22 mouse cellular contexts compared by ENCODE assay signal in genomic region chr2:144281417-144281816, GRCm38 (mm10). TPM values are rescaled to one million over a fixed set of nuclear protein-coding genes. Genes with fewer than 3 reads are reported as not detected.
"Had no signal": no experiment of that assay in that cellular context is flagged by ENCODE, and none has a peak within 500 bp of the region (broad histone marks: within the 10 kb centered on the region; RNA-seq: fewer than 3 reads in every experiment).

No protein-coding gene starts in this region.

- H3K27me3 ChIP-seq: limb, embryonic 12.5 days; limb, embryonic 15.5 days; midbrain, embryonic 12.5 days; midbrain, embryonic 15.5 days; neural tube, embryonic 15.5 days; stomach, embryonic 15.5 days had no signal

- H3K9me3 ChIP-seq: limb, embryonic 12.5 days; limb, embryonic 15.5 days; midbrain, embryonic 12.5 days; midbrain, embryonic 15.5 days; neural tube, embryonic 15.5 days; stomach, embryonic 15.5 days had no signal

- H3K4me2 ChIP-seq: limb, embryonic 12.5 days; limb, embryonic 15.5 days; liver, embryonic 11.5 days; lung, embryonic 14.5 days; midbrain, embryonic 12.5 days; midbrain, embryonic 15.5 days; neural tube, embryonic 15.5 days; stomach, embryonic 15.5 days had no signal

- H3K9ac ChIP-seq: limb, embryonic 12.5 days; limb, embryonic 15.5 days; liver, embryonic 14.5 days; liver, postnatal 0 days; lung, embryonic 14.5 days; midbrain, embryonic 12.5 days; midbrain, embryonic 15.5 days; neural tube, embryonic 15.5 days; stomach, embryonic 15.5 days had no signal

- H3K4me1 ChIP-seq: limb, embryonic 15.5 days; midbrain, embryonic 15.5 days; neural tube, embryonic 15.5 days; stomach, embryonic 15.5 days had no signal

- H3K27ac ChIP-seq: layer of hippocampus, adult 2 months; limb, embryonic 12.5 days; limb, embryonic 15.5 days; liver, embryonic 14.5 days; macrophage; midbrain, embryonic 12.5 days; midbrain, embryonic 15.5 days; neural tube, embryonic 15.5 days; stomach, embryonic 15.5 days had no signal

- ATAC-seq: liver, postnatal 0 days; lung, postnatal 0 days; midbrain, embryonic 15.5 days had no signal

- DNase-seq: kidney, adult 11 months; kidney, adult 8-10 months; kidney, postnatal 14 days; layer of hippocampus, adult 9-11 months; liver, postnatal 0 days; lung, embryonic 14.5 days; retina, postnatal 1 day; right cerebral cortex, postnatal 25 days; spleen, adult 18-20 months; thymus, postnatal 25 days had no signal

- H3K4me3 ChIP-seq: layer of hippocampus, adult 2 months; limb, embryonic 12.5 days; limb, embryonic 15.5 days; midbrain, embryonic 12.5 days; midbrain, embryonic 15.5 days; neural tube, embryonic 15.5 days; stomach, embryonic 15.5 days had no signal

RNA-seq across cellular contexts. Expression of gene Ovol2, which starts 50.5 kb away (rescaled TPM):
- polyA plus RNA-seq: macrophage; midbrain, embryonic 12.5 days; midbrain, embryonic 15.5 days; neural tube, embryonic 11.5 days; neural tube, embryonic 15.5 days had no signal
